Mouse (Mus musculus): ENCODE results near the gene Rem2. TPM values are rescaled to one million over a fixed set of nuclear protein-coding genes. Genes with fewer than 3 reads are reported as not detected.

The Rem2 gene
- not detected for total RNA-seq (2023)

GRCm38 (mm10) chr14:54475941-54476844, at the start of gene Rem2:
Gene Rem2 (plus strand): TSS chr14:54476100.

GRCm38 (mm10) chr14:54426689-54427398, 49.1 kb upstream of the Rem2 start, which contains the start of gene Mrpl52:
Gene Mrpl52 (plus strand): TSS chr14:54426909.

GRCm38 (mm10) chr14:54431334-54432077, 44.4 kb upstream of the Rem2 start, which contains the start of gene Mmp14:
Gene Mmp14 (plus strand): TSS chr14:54431612.

GRCm38 (mm10) chr14:54463959-54464292, 12.0 kb upstream of the Rem2 start, which contains the start of gene Lrp10:
Gene Lrp10 (plus strand): TSS chr14:54464137.

Other genes with a start within 250 kb of the Rem2 start
- 148 TPM for gene Dad1, start 222.0 kb upstream of the Rem2 start, total RNA-seq (2023)
- 7.9 TPM for gene Abhd4, start 221.9 kb upstream of the Rem2 start, total RNA-seq (2023)
- gene Olfr49, start 191.2 kb upstream of the Rem2 start, total RNA-seq (2023), result not detected
- gene Oxa1l, start 115.3 kb upstream of the Rem2 start, total RNA-seq (2023), result 79.1 TPM
- gene Slc7a7, start 58.3 kb upstream of the Rem2 start, total RNA-seq (2023), result 1.2 TPM
- gene Mrpl52, start 49.2 kb upstream of the Rem2 start, total RNA-seq (2023), result 71.9 TPM
- gene Mmp14, start 44.5 kb upstream of the Rem2 start, total RNA-seq (2023), result 2.3 TPM
- gene Lrp10, start 12.0 kb upstream of the Rem2 start, total RNA-seq (2023), result 157 TPM
- gene Prmt5, start 41.4 kb downstream of the Rem2 start, total RNA-seq (2023), result 33.7 TPM
- 14.4 TPM for gene Haus4, start 78.5 kb downstream of the Rem2 start, total RNA-seq (2023)
- gene Ajuba, start 101.5 kb downstream of the Rem2 start, total RNA-seq (2023), result 0.27 TPM
- 9.3 TPM for gene 4931414P19Rik, start 129.9 kb downstream of the Rem2 start, total RNA-seq (2023)
- gene Psmb5, start 141.9 kb downstream of the Rem2 start, total RNA-seq (2023), result 53.8 TPM
- not detected for gene Psmb11, start 145.3 kb downstream of the Rem2 start, total RNA-seq (2023)
- not detected for gene Gm17606, start 164.9 kb downstream of the Rem2 start, total RNA-seq (2023)
- 12.8 TPM for gene Cdh24, start 165.3 kb downstream of the Rem2 start, total RNA-seq (2023)
- gene 1700123O20Rik, start 210.1 kb downstream of the Rem2 start, total RNA-seq (2023), result 30.0 TPM
- gene Acin1, start 210.8 kb downstream of the Rem2 start, total RNA-seq (2023), result 585 TPM
- gene Gm29776, start 222.7 kb downstream of the Rem2 start, total RNA-seq (2023), result not detected
- not detected for gene Cebpe, start 236.1 kb downstream of the Rem2 start, total RNA-seq (2023)

All from CD4-positive naive resting alpha-beta T cell, adult 57 days (primary cell).